In genomic region chr7:109038987-109039386, GRCm38 (mm10) we compare ENCODE assay signal across 19 mouse cellular contexts. TPM values are rescaled to one million over a fixed set of nuclear protein-coding genes. Genes with fewer than 3 reads are reported as not detected.
DNase-seq lines count a peak whose midpoint lies in the region; ATAC-seq lines count a peak whose summit lies in the region.
"Had no signal": no experiment of that assay in that cellular context is flagged by ENCODE, and none has a peak within 500 bp of the region (broad histone marks: within the 10 kb centered on the region; RNA-seq: fewer than 3 reads in every experiment).

No protein-coding gene starts in this region.

- H3K9me3 ChIP-seq in embryonic facial prominence, embryonic 12.5 days, result no peaks in the 10 kb centered on the region
- no peaks in the 10 kb centered on the region for H3K9me3 ChIP-seq in embryonic facial prominence, embryonic 10.5 days
- H3K9me3 ChIP-seq in hindbrain, embryonic 16.5 days (ENCODE audit: control insufficient read depth, low read length), result no peaks in the 10 kb centered on the region
- H3K9me3 ChIP-seq in hindbrain, embryonic 14.5 days (ENCODE audit: control insufficient read depth, low read length), result no peaks in the 10 kb centered on the region
- H3K9me3 ChIP-seq in midbrain, embryonic 16.5 days (replicated peaks; ENCODE audit: control insufficient read depth, low read length, poor library complexity, severe bottlenecking), result no peaks in the 10 kb centered on the region
- H3K9me3 ChIP-seq in midbrain, embryonic 11.5 days (ENCODE audit: control insufficient read depth, low read length), result no peaks in the 10 kb centered on the region
- H3K9me3 ChIP-seq: heart, embryonic 15.5 days; intestine, embryonic 15.5 days; limb, embryonic 15.5 days; stomach, embryonic 15.5 days had no signal

- WGBS in embryonic facial prominence, embryonic 12.5 days, result 43% methylated on average over 1 of the region's 1 CpGs
- 46% methylated on average over 1 of the region's 1 CpGs for WGBS in embryonic facial prominence, embryonic 10.5 days
- 59% methylated on average over 1 of the region's 1 CpGs for whole genome bisulfite sequencing in hindbrain, embryonic 16.5 days
- WGBS in hindbrain, embryonic 14.5 days, result 47% methylated on average over 1 of the region's 1 CpGs
- WGBS in midbrain, embryonic 16.5 days, result 33% methylated on average over 1 of the region's 1 CpGs
- 39% methylated on average over 1 of the region's 1 CpGs for WGBS in midbrain, embryonic 11.5 days

- no peak overlapping the region for H3K4me3 ChIP-seq in embryonic facial prominence, embryonic 12.5 days
- H3K4me3 ChIP-seq in embryonic facial prominence, embryonic 10.5 days, result no peak overlapping the region
- no peak overlapping the region for H3K4me3 ChIP-seq in hindbrain, embryonic 16.5 days (ENCODE audit: low read length)
- no peak overlapping the region for H3K4me3 ChIP-seq in hindbrain, embryonic 14.5 days (replicated peaks; ENCODE audit: low read length)
- no peak overlapping the region for H3K4me3 ChIP-seq in midbrain, embryonic 16.5 days (ENCODE audit: low read depth, low read length)
- no peak overlapping the region for H3K4me3 ChIP-seq in midbrain, embryonic 11.5 days (ENCODE audit: low read depth, low read length)
- H3K4me3 ChIP-seq: heart, embryonic 15.5 days; intestine, embryonic 15.5 days; limb, embryonic 15.5 days; stomach, embryonic 15.5 days had no signal

- H3K36me3 ChIP-seq in embryonic facial prominence, embryonic 12.5 days, result no peaks in the 10 kb centered on the region
- H3K36me3 ChIP-seq in embryonic facial prominence, embryonic 10.5 days (replicated peaks), result 0 out of 2 replicates have a peak, but pooled peaks cover 5% of the 10 kb centered on the region
- H3K36me3 ChIP-seq in hindbrain, embryonic 16.5 days (ENCODE audit: control insufficient read depth, insufficient read depth, low read length), result peaks cover 7% of the 10 kb centered on the region
- H3K36me3 ChIP-seq in hindbrain, embryonic 14.5 days (replicated peaks; ENCODE audit: control insufficient read depth, insufficient read depth), result peaks cover 15% of the 10 kb centered on the region
- H3K36me3 ChIP-seq in midbrain, embryonic 16.5 days (ENCODE audit: control insufficient read depth, insufficient read depth, low read length), result 0 out of 2 replicates have a peak, but pooled peaks cover 5% of the 10 kb centered on the region
- no peaks in the 10 kb centered on the region for H3K36me3 ChIP-seq in midbrain, embryonic 11.5 days (ENCODE audit: control insufficient read depth, insufficient read depth, low read length)
- H3K36me3 ChIP-seq: heart, embryonic 15.5 days; intestine, embryonic 15.5 days; limb, embryonic 15.5 days; stomach, embryonic 15.5 days had no signal

- ATAC-seq in embryonic facial prominence, embryonic 12.5 days (ENCODE audit: insufficient number of reproducible peaks, insufficient read depth, low FRiP score, low TSS enrichment), result 0 out of 2 replicates have a peak, but pooled peaks have one; percentile 6
- ATAC-seq in hindbrain, embryonic 16.5 days, result 0 out of 2 replicates have a peak, but pooled peaks have one; percentile 21
- no peak for ATAC-seq in hindbrain, embryonic 14.5 days (ENCODE audit: low FRiP score)
- ATAC-seq in midbrain, embryonic 16.5 days, result 0 out of 2 replicates have a peak, but pooled peaks have one; percentile 46
- ATAC-seq in midbrain, embryonic 11.5 days (ENCODE audit: low FRiP score), result no peak
- ATAC-seq: intestine, embryonic 15.5 days; lung, postnatal 0 days had no signal

- no peaks in the 10 kb centered on the region for H3K27me3 ChIP-seq in embryonic facial prominence, embryonic 12.5 days
- no peaks in the 10 kb centered on the region for H3K27me3 ChIP-seq in embryonic facial prominence, embryonic 10.5 days (replicated peaks; ENCODE audit: low read depth, poor library complexity, severe bottlenecking)
- no peaks in the 10 kb centered on the region for H3K27me3 ChIP-seq in hindbrain, embryonic 16.5 days (replicated peaks; ENCODE audit: control insufficient read depth, insufficient read depth, low read length)
- H3K27me3 ChIP-seq in hindbrain, embryonic 14.5 days (ENCODE audit: control insufficient read depth, insufficient read depth, low read length), result no peaks in the 10 kb centered on the region
- no peaks in the 10 kb centered on the region for H3K27me3 ChIP-seq in midbrain, embryonic 16.5 days (ENCODE audit: control insufficient read depth, insufficient read depth, low read depth, low read length)
- H3K27me3 ChIP-seq in midbrain, embryonic 11.5 days (ENCODE audit: control insufficient read depth, insufficient read depth, low read length), result no peaks in the 10 kb centered on the region
- H3K27me3 ChIP-seq: heart, embryonic 15.5 days; intestine, embryonic 15.5 days; limb, embryonic 15.5 days; stomach, embryonic 15.5 days had no signal

- H3K4me2 ChIP-seq in embryonic facial prominence, embryonic 12.5 days (replicated peaks), result no peak overlapping the region
- no peak overlapping the region for H3K4me2 ChIP-seq in hindbrain, embryonic 16.5 days (ENCODE audit: low read length)
- no peak overlapping the region for H3K4me2 ChIP-seq in hindbrain, embryonic 14.5 days (replicated peaks)
- no peak overlapping the region for H3K4me2 ChIP-seq in midbrain, embryonic 16.5 days (ENCODE audit: low read length)
- no peak overlapping the region for H3K4me2 ChIP-seq in midbrain, embryonic 11.5 days
- H3K4me2 ChIP-seq: heart, embryonic 15.5 days; intestine, embryonic 15.5 days; limb, embryonic 15.5 days; stomach, embryonic 15.5 days had no signal

- no peaks in the 10 kb centered on the region for H3K4me1 ChIP-seq in embryonic facial prominence, embryonic 12.5 days
- no peaks in the 10 kb centered on the region for H3K4me1 ChIP-seq in embryonic facial prominence, embryonic 10.5 days
- H3K4me1 ChIP-seq in hindbrain, embryonic 16.5 days (ENCODE audit: control insufficient read depth, insufficient read depth, low read depth, low read length), result no peaks in the 10 kb centered on the region
- no peaks in the 10 kb centered on the region for H3K4me1 ChIP-seq in hindbrain, embryonic 14.5 days (replicated peaks; ENCODE audit: control insufficient read depth, insufficient read depth, low read length)
- H3K4me1 ChIP-seq in midbrain, embryonic 16.5 days (ENCODE audit: control insufficient read depth, insufficient read depth, low read length), result no peaks in the 10 kb centered on the region
- H3K4me1 ChIP-seq in midbrain, embryonic 11.5 days (ENCODE audit: control insufficient read depth, insufficient read depth, low read length), result no peaks in the 10 kb centered on the region
- H3K4me1 ChIP-seq: heart, embryonic 15.5 days; intestine, embryonic 15.5 days; limb, embryonic 15.5 days; stomach, embryonic 15.5 days had no signal

- no peak overlapping the region for H3K9ac ChIP-seq in embryonic facial prominence, embryonic 12.5 days
- H3K9ac ChIP-seq in hindbrain, embryonic 16.5 days (ENCODE audit: low read depth, low read length), result no peak overlapping the region
- H3K9ac ChIP-seq in hindbrain, embryonic 14.5 days, result no peak overlapping the region
- H3K9ac ChIP-seq in midbrain, embryonic 16.5 days (ENCODE audit: low read depth, low read length), result no peak overlapping the region
- H3K9ac ChIP-seq in midbrain, embryonic 11.5 days (ENCODE audit: low read length), result no peak overlapping the region
- H3K9ac ChIP-seq: heart, embryonic 15.5 days; intestine, embryonic 15.5 days; limb, embryonic 15.5 days; stomach, embryonic 15.5 days had no signal

- no peak overlapping the region for H3K27ac ChIP-seq in embryonic facial prominence, embryonic 12.5 days
- H3K27ac ChIP-seq in embryonic facial prominence, embryonic 10.5 days (replicated peaks), result no peak overlapping the region
- H3K27ac ChIP-seq in hindbrain, embryonic 16.5 days (ENCODE audit: low read depth, low read length), result no peak overlapping the region; the same call in none of the 2 replicates
- H3K27ac ChIP-seq in hindbrain, embryonic 14.5 days, result no peak overlapping the region
- H3K27ac ChIP-seq in midbrain, embryonic 16.5 days (ENCODE audit: low read length), result peak overlapping the region; percentile 24; the same call in 1 of the 2 replicates
- H3K27ac ChIP-seq in midbrain, embryonic 11.5 days (ENCODE audit: low read depth, low read length), result no peak overlapping the region
- H3K27ac ChIP-seq: heart, embryonic 15.5 days; intestine, embryonic 15.5 days; limb, embryonic 15.5 days; stomach, embryonic 15.5 days had no signal

- DNase-seq in embryonic facial prominence, embryonic 10.5 days (ENCODE audit: low spot score), result no peak
- DNase-seq in hindbrain, embryonic 14.5 days (ENCODE audit: low spot score), result no peak
- no peak for DNase-seq in midbrain, embryonic 11.5 days (ENCODE audit: low spot score, missing footprints)
- no peak for DNase-seq in kidney, postnatal 4 days
- DNase-seq: adrenal gland, postnatal 14 days; gastrocnemius, postnatal 14 days; kidney, adult 9 months; kidney, postnatal 25 days; retina, postnatal 1 day; thymus, adult 18-20 months; thymus, postnatal 4 days had no signal

RNA-seq across cellular contexts. Expression of gene Ric3, which starts 44.1 kb away (rescaled TPM):
- 5.3 and 6.4 TPM in 2 replicates for polyA plus RNA-seq in embryonic facial prominence, embryonic 12.5 days (2016; fragmentation: Nextera tagmentation; extraction: Ambion mirVana)
- 8.9 and 9.0 TPM in 2 replicates for polyA plus RNA-seq in embryonic facial prominence, embryonic 10.5 days (2016; fragmentation: Nextera tagmentation; extraction: Ambion mirVana)
- 32.2 and 34.3 TPM in 2 replicates for polyA plus RNA-seq in hindbrain, embryonic 16.5 days (2015; fragmentation: Nextera tagmentation; extraction: Ambion mirVana)
- polyA plus RNA-seq in hindbrain, embryonic 14.5 days (2014; fragmentation: Nextera tagmentation; extraction: Ambion mirVana), result 33.3 and 34.4 TPM in 2 replicates
- polyA plus RNA-seq in midbrain, embryonic 16.5 days (2015; fragmentation: Nextera tagmentation; extraction: Ambion mirVana), result 36.1 and 38.0 TPM in 2 replicates
- polyA plus RNA-seq in midbrain, embryonic 11.5 days (2014; fragmentation: Nextera tagmentation; extraction: Ambion mirVana), result 21.3 and 22.7 TPM in 2 replicates

Comparison
In these comparisons a context has a peak if more than half of its experiments do, and no peak if none do; other contexts are left out.
1. ATAC-seq: peak in embryonic facial prominence, embryonic 12.5 days (single experiment), hindbrain, embryonic 16.5 days (single experiment) and midbrain, embryonic 16.5 days (single experiment); none in hindbrain, embryonic 14.5 days (single experiment) and midbrain, embryonic 11.5 days (single experiment).